Mouse (Mus musculus) splenic B cell, adult 2 months (primary cell): ENCODE measurements at regions not wholly inside any gene's neighbourhood (a gene's known extent, or its start where the extent isn't known, plus 50 kb on each side); places are given as distances from the start of the nearest gene placed in this dataset.

Source experiments
- DNase-seq: peaks from one replicate; pipeline ENCODE4 v3.0.0-alpha.2; 2011; ENCODE audit warnings: low read depth, low spot score
- H3K27me3 ChIP-seq: 2 replicates; pipeline ENCODE4 v1.6.1; 2012; ENCODE audit warnings: mild to moderate bottlenecking, low read length, moderate library complexity, mixed read lengths; ENCODE audit not compliant: control insufficient read depth, poor library complexity, insufficient read depth, severe bottlenecking
- H3K36me3 ChIP-seq: 2 replicates; pipeline ENCODE4 v1.6.1; 2012; ENCODE audit warnings: mild to moderate bottlenecking, low read length, moderate library complexity, mixed read lengths; ENCODE audit not compliant: control insufficient read depth, poor library complexity, insufficient read depth, severe bottlenecking

DNA sequence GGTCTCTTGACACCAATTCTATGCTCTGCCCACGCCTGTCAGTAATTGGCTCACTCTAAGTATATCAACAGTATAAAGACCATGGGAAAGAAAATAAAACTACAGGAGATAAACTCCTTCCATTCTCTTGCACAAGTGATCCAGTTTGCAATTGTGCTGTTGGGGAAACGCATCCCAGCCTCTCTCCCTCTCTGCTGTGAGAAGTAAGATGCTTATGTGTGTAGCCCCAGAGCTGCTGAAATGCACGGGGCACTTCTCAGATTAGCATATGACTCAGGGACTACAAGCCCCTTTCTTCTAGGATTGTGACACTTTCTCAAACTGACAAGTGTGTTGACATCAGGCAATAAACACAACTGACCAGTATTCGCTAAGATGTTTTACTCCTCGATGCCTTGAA, 107.7 kb upstream of the Acvr2a start:
- Histone ChIP-seq H3K27me3 (no peaks in the 10 kb centered on the region), H3K36me3 (no peaks in the 10 kb centered on the region)
- DNase-seq, result no peak

DNA sequence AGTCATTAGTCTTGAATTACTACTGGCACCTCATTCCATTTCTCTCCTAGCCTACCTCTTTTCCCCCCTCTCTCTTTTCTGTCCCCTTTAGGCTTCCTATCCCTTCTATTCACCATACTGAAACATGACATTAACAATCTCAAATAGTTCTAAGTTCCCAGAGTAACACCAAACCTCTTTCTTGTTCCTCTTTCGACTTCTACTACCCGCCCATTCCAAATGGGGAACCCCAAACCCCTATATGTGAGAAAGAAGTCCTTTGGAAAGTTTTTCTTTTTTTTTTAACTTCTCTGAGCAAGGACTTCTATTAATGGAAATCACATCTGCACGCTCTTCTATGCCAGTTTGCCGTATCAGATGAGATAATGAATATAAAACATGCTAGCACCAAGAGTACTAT, 97.7 kb upstream of the Acvr2a start:
- Histone ChIP-seq H3K27me3 (no peaks in the 10 kb centered on the region), H3K36me3 (no peaks in the 10 kb centered on the region)
- no peak for DNase-seq

DNA sequence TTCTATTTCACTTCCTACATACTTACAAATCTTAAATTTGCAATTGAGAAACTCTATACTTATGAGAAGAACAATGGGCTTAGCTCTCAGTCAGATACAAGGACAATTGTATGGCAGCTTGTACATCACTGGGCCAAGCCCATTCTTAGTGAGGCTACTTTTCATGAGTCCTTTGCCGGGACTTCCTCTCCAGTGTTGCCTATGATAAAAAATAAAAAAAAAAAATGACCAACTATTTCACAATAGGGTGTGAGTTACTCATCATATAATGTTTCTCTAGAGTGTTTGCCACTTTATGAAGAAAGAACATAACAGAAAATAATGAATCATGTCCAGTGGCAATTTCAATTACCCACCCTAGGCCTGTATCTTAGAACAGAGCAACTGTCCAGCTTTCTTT, 96.1 kb upstream of the Acvr2a start:
- H3K27me3 ChIP-seq, result no peaks in the 10 kb centered on the region
- DNase-seq, result no peak

DNA sequence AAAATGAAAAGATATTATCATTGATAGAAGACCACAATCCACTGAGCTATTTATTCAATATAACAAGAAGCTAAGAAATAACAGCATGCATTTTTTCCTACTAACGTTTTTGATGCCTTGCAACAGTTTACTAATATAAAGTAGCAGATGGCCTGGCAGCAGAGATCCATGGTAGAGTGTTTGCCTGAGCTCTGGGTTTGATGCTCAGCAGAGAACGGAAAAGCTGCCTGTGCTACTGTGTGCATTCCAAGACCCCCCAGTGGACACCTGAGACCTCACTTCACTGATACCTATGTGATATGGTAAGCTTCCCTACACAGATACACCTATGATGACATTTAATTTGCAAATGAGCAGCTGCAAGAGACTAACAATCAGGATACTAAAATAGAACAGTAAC, 95.6 kb upstream of the Acvr2a start:
- no peaks in the 10 kb centered on the region for H3K27me3 ChIP-seq
- no peak for DNase-seq
- H3K36me3 ChIP-seq, result no peaks in the 10 kb centered on the region

More for the DNA sequence above, 96.1 kb upstream of the Acvr2a start:
- H3K36me3 ChIP-seq, result no peaks in the 10 kb centered on the region

DNA sequence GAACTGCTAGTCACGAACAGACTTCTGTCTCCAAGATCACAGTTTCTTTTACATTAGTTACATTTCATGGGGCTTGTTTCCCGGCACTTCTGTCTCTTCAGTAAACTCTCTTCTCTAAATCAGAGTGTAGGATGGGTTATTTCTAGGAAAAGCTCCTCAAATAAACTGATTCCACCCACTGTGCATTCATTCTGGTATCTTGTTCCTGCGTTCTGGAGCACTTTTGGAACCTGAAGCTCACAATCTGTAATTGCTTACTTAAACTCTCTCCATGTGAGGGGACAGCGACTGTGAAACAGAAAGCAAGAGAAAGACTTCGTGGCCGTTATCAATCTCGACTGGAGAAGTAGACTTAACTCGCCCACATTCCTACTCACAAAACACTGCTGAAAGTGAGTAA, 83.1 kb upstream of the Acvr2a start:
- Histone ChIP-seq H3K27me3 (no peaks in the 10 kb centered on the region; the same call in 1 of the 2 replicates), H3K36me3 (no peaks in the 10 kb centered on the region)
- no peak for DNase-seq

DNA sequence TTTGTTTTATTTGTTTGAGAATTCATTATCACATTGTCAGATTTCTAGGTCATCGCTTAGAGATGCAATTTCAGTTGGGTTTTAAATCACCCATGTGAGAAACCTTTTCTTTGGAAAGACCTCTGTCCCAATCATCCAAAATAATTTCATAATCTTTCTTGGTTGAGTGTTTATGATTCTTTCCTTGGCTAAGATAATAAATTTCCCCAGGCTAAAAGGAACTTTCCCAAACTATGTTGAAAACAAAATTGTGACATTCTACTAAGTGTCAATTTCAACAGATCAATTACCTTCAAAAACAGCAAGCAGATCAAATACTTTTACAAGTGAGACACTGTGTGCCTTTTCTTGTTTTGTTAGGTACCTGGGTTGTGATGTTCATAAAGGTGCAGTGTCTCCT, 80.0 kb upstream of the Acvr2a start:
- no peaks in the 10 kb centered on the region for H3K27me3 ChIP-seq
- H3K36me3 ChIP-seq, result no peaks in the 10 kb centered on the region
- DNase-seq, result no peak

DNA sequence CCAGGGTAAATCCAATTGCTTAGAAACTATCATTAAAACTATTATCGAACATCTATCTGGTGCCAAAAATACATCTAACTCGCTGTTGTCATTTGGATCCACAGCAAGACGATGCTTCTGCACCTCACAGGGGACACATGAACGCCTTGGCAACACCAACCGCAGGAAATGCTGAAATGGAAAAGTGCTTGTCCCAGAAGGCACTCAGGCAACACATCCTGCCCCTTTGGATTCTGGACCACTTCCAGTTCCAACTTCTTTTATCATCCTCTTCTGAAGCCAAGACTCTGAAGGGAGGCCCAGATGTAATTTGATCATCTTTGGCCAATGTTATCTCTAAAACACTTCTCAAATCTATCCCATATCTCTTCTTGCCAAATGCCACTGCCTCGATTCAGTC, 79.4 kb upstream of the Acvr2a start:
- H3K27me3 ChIP-seq, result no peaks in the 10 kb centered on the region
- DNase-seq, result no peak
- H3K36me3 ChIP-seq, result no peaks in the 10 kb centered on the region

DNA sequence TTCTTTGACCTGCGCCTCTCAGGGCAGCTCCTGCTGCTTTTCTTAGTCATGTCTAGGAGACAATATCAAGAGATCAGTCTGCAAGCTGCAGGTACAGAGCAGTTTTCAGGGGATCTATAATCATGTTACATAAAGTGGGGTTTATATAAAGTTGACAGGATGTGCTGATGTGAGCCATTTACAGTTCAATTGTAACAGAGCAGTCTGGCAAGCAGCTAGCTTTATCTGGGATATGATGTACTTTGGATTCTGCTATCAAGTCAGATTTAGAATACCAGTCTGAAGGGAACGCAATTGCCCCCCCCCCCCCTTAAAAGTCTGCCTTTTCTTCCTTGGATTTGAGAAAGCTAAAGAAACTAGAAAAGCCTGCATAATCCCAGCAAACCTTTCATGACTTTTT, 77.6 kb upstream of the Acvr2a start:
- no peaks in the 10 kb centered on the region for H3K27me3 ChIP-seq
- no peak for DNase-seq
- no peaks in the 10 kb centered on the region for H3K36me3 ChIP-seq
